Mouse (Mus musculus) megakaryocyte-erythroid progenitor cell, adult 5-6 weeks (primary cell): Measurements from ENCODE around the gene Tgtp2. TPM values are rescaled to one million over a fixed set of nuclear protein-coding genes. Genes with fewer than 3 reads are reported as not detected.

Experiments
- ATAC-seq: replicated peaks from 2 replicates; pipeline ENCODE4 v1.8.0; 2016; ENCODE audit warnings: mild to moderate bottlenecking, inconsistent platforms; ENCODE audit not compliant: severe bottlenecking, poor library complexity, low FRiP score, low TSS enrichment
- total RNA-seq, 2 experiments: library from RNA; stranded (forward) in 1 of 2; stranded (reverse) in 1 of 2; fragments of 200-1000, 215-1000 nt in 1 of 2; fragments of >200 nt in 1 of 2; fragmentation: Nextera tagmentation in 1 of 2; gene quantifications; 2 replicates each; pipeline ENCODE4 v1.2.3; 2014 to 2017

The Tgtp2 gene
- total RNA-seq (2014; fragmentation: Nextera tagmentation): 29.8 and 46.3 TPM in 2 replicates
- 234 and 352 TPM in 2 replicates for total RNA-seq (2017)

DNA sequence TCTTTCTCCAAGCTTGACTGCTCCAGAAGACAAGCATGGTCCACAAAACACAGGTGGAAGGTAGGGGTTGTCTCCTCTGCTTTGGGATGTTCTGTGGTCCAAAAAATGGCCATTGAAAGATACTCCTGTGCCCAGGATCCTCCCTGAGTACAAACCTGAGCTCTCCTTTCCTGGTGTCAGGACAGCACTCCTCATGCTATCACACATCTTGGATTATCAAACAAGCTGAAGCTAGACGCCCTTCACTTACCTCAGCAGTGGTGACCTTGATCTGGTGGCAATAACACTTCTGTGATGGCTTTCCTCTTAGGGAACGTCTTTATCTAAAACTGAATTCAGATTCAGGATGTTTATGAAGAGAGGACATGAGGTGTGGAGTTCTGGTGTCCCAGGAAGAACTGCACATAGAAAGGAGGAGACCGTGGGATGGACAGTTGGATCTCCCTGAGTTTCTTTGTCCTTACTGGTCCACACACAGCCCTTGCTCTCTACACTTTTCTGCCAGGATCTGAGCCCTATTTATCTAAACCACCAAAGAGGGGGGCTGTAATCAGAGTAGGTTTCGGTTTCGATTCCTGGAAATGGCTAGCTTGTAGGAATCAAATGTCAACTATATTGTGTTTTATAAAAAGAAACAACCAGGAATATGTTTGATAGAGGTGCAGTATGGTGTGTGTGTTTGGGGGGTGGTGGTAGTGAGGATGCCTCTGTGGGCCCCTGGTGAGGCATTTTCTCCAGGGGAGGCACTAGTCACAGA is at the start of gene Tgtp2:
Gene Tgtp2 (minus strand): TSS at position 494 of the 757 bp plus-strand sequence.
- ATAC-seq: peak; percentile 38

DNA sequence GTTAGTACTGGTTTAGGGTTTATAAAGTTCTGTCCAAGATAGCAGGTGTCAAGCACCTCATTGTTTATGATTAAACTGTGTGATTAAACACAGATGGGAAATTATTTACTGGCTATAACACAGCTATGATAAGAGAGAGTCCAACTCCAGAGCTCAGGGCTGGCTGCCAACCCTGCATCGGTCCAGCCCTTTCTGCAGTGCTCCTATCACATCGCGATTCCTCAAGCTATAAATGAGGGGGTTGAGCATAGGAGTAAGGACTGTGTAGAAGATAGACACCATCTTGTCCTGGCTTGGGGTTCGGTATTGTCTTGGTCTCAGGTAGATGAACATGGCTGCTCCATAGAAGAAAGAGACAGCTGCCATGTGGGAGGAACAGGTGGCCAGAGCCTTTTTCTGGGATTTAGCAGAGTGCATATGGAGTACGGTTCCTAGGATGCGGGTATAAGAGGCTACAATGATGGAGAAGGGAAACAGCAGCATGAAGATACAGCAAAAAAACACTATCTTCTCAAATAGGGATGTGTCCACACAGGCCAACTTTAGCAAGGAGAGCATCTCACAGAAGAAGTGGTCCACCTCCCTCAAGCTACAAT is 48.7 kb upstream of the Tgtp2 start:
- ATAC-seq: peak; percentile 78

DNA sequence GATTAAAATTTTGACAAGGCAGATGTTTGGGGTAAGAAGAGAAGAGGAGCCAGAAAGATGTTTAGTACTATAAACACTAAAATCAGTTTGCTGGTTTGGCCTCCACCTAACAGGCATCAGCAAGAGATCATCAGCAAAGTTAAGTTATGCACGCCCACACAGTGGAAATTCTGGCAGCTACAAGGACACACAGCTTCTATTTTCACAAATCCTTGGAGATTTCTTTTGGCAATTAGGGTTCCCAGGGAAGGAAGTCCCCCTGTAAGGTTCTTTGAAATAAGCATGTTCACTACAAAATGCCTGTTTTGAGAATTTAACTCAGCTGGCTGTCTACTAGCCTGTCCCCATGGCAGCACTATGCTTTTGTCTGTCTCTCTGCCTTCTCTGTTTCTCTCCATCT is 47.0 kb upstream of the Tgtp2 start:
- no peak for ATAC-seq

DNA sequence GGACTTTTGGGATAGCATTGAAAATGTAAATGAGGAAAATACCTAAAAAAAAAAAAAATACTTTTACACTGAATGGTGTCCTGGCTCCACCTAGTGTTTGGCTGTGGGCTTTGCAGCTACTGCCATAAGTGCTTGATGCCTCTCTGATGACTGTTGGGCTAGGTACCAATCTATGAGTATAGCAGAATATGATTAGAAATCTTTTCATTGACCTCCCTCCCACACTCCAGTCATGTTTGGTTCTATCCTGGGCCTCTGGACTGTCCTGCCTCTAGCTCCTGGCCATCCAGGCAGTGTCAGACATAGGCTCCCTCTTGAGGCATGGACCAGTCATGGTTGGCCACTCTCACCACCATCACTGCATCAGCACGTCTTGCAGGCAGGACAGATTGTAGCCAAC is 44.8 kb upstream of the Tgtp2 start:
- ATAC-seq: peak; percentile 72

DNA sequence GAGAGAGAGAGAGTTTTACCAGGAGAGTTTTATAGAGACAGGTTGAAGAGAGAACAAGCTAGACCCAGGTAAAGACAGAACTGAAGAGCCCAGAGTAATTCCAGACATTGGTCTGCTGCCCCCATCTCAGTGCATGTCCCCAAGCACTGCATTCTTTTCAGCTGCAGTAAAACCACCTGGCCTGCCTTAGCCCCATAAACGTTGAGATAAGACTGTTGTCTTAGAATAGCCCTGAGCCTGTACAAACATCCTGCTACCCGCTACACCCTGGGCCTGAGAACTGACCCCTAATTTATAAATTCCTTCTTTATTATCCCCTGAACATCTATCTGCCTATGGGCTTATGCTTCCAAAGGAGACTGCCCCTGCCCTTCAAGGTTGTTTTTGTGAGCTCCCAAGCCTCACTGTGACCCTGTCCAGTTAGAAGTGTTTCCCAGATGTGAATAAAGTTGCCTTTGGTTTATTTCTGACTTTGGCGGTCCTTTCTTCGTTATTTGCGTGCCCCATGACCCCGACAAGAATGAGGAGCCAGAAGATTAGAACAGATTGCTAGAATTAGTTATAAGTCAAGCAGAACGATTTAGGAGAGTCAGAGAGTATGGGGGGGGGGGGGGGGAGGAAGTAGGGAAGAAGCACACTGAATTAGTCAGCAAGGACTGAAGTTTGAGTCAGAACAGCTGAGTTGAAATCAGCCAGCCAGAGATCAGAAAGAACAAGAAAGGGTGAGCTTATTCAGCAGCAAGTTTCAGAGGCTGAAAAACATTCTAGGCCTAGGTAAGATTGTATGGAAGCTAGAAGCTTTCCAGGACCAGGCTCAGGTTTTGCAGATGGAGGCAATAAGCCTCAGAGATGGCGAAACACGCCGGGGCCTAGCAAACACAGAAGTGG is 43.9 kb upstream of the Tgtp2 start:
- no peak for ATAC-seq

DNA sequence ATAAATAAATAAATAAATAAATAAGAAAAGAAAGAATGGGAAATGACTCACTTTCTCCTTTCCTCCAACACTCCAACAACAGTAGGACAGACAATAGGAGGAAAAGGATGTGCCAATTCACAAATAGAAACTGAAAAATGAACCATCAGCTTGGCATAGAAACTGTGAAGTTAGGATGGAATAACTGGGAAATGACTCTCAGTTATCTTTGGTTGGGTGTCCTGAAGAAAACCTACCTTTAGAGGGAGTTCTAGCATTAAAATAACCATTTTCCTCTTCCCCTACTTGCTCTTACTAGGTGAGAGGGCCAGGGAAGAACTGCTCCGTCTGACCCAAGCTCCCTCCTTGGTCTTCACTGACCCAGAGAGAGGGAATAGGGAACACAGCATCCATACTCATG is 41.7 kb upstream of the Tgtp2 start:
- no peak for ATAC-seq

DNA sequence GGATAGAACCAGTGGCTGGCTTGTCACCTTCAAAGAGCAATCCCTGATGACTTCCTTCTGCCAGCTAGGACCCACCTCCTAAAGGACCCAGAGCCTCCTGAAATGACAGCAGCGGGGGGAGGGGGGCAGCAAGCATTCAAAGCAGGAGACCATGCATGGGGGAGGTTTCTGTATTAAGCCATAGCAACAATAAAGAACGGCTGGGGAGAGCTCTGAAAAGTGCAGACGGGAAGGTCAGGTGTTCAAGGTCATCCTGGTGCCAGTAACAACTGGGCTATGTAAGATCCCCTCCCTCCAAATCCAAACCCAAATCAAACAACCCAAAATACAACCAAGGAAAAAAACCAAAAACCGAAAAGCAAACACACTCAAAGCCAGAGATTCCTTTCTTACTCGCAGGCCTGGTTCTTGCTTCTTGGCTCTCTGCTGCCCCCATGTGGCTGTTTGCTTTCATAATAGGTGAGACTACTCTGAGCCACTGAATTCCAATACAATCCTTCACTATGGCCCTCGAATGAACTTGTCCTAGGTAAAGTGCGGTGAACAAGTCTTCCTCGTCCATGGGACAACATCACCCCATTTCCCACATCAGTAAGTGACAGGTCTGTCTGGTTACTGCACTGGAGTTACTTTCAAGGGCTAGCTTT is 39.2 kb upstream of the Tgtp2 start:
- peak; percentile 68 for ATAC-seq

DNA sequence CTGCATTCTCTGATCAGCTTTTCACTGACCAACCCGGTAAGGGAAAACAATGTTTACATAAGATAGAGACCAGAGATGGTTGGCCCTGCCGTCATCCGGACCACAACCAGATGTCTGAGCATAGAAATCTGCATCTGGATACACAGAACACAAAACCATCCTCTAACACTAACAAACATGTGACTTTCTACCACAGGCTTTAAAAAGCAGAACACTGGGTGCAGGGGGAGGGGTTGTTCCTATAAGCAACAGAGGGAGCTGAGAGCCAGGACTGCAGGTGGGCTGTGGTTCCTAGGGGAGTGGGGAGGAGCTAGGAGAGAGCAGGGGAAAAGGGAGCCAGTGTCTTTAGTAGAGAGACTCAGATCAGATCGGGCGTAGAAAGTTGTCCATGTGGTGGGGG is 37.5 kb upstream of the Tgtp2 start:
- ATAC-seq: no peak

DNA sequence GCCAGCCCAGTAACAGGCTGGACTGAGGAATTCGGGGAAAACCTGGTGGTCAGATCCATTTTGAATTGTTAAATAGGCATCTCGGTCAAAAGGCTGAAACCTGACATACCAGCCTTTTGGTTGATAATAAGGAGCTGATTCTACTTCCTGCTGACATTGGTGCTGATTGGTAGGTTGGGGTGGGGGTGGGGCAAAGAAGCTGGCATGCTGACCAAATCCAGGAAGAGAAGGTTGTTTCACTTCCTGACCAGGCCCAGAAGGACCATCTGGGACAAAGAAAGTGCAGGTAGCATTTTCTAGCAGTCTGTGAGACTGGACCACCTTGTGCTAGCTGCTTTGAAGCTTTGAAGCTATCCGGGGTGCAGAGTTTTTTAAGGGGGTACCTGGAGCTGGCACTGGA is 36.4 kb upstream of the Tgtp2 start:
- ATAC-seq: peak; percentile 58

DNA sequence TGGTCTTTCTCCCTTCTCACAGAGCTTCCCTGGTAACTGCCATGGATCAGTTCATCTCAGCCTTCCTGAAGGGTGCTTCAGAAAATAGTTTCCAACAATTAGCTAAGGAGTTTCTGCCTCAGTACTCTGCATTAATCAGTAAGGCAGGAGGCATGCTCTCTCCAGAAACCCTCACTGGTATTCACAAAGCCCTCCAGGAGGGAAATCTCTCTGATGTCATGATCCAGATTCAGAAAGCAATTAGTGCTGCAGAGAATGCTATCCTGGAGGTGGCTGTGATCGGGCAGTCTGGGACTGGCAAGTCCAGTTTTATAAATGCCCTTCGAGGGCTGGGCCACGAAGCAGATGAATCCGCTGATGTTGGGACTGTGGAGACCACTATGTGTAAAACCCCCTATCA is 31.4 kb upstream of the Tgtp2 start:
- no peak for ATAC-seq

DNA sequence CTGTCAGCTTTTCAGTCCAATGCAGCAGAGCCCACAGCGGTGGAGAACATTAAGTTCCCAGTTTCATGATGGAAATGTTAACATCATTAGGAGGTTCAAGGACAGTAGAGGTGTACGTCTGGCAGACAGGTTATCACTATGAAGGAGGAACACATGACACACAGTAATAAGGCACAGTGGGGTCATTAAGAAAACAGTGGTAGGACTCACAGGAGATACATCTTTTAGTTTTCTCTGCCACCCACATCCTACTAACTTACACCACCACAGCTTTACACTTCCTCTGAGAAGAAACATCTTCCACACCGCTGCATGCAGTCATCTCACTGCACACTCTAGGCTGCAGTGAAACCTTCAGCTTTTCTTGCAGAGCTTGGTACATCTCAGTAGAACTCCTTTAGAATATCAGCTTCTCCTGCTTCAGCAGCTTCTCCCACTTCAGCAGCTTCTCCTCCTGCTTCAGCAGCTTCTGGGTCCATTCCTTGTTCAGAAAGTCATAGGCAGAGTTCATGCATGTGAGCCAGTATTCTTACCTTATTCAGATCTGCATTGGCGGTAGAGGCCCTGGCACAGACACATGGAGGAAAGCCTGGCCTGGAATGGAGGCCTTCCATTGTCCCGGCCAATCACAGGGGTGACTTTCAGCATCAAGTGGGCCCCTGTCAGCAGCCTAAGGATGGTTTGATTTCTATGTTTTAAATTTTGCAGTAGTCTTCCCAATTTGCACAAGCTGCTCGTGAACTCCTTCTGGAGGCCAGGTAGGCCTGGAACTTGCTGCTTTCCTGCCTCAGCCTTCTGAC is 30.1 kb upstream of the Tgtp2 start:
- no peak for ATAC-seq

DNA sequence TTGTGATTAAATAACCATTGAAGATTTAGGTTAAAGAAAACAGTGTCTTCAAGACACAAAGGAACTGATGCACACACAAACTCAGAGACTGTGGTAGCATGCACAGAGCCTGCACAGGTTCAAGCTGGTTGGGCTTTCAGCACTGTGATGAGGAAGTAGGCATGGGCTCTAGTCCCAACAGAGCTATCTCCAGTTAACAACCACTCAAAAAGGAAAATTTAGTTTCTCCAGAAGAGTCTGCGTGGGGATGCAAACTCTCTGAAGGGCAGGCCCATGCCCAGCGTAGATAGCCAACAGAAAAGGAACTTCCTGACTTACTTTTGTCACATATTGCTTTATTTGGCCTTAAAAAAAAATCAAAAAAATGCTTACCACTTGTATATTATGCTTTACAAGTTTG is 28.8 kb upstream of the Tgtp2 start:
- ATAC-seq: no peak

DNA sequence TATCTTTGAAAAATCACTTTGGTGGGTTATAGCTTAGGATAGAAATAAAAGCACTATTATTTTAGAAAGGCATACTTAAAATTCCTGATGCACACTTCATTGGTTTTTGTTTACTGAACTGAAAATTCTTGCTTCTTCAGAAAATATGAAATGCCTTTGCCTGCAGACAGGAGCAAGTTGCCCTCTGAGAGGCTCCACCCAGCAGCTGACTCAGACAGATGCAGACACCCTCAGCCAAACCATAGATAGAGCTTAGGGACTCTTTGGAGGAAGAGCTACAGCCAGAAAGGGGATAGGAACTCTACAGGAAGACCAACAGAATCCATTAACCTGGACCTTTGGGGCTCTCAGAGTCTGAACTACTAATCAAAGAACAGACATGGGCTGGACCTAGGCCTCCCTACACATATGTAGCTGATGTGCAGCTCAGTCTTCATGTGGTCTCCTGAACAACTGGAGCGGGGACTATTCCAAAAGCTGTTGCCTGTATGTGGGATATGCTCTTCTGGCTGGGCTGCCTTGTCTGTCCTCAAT is 28.1 kb upstream of the Tgtp2 start:
- ATAC-seq: no peak

DNA sequence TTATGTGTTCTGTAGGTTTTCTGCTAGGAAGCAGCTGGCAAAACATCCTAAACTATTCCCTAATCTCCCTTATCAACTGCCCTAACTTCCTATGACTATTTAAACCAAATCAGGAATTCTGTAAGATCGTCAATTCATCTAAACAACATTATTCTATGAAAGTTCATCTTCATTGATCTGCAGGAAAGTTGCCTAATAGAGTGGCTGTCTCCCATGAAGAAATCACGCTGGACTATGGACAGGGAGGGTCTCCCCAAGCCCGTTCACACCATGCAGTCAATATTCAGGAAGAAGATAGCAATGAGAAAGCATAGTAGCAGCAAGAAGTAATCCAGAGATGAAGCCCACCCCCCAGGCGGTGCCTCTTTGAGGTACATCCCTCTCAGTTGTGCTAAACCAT is 27.2 kb upstream of the Tgtp2 start:
- no peak for ATAC-seq

DNA sequence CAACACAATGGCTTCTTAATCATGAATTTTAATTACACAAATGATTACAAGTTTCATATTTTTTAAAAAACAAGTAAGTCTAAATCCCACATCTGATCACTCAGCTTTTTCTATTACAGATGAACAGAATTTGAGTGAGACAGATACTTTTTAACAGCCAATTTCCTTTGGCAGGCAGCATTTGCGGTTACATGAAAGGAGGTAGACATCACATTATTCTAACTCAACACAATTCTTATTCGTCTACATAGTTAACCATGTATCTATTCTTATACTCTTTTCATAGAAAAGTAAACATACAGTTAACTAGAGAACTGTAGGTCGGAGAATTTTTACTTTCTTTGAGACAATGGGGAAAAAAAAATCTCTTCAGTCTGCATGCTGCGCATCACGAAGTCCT is 26.5 kb upstream of the Tgtp2 start:
- no peak for ATAC-seq

DNA sequence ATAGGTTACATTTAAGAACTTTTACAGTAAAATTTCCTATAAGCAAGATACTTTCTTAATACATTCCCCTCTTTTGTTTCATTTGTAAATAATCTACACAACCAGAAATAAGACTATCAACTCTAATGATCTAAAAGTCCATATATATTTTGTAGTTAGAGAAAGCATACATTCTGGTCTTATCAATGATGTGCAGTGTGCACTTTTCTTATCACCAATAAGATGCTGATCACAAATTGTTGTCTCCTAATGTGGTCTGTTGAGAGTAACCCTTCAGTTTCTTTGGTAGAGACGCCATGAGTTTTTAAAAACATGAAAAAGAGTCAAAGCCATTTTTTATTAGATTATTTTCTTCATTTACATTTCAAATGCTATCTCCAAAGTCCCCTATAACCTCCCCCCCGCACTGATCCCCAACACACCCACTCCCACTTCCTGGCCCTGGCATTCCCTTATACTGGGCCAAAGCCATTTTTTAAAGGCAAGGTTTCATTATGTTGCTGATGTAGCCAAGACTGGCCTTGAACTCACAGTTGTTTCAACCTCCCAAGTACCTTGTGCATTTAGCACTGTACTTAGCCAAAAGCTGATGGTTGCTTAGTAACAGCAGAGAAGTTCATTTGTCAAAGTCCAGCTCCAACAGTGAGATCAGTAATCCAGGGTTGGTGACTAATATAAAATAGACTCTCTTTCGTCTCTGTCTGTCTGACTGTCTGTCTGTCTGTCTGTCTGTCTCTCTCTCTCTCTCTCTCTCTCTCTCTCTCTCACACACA is 25.9 kb upstream of the Tgtp2 start:
- no peak for ATAC-seq

DNA sequence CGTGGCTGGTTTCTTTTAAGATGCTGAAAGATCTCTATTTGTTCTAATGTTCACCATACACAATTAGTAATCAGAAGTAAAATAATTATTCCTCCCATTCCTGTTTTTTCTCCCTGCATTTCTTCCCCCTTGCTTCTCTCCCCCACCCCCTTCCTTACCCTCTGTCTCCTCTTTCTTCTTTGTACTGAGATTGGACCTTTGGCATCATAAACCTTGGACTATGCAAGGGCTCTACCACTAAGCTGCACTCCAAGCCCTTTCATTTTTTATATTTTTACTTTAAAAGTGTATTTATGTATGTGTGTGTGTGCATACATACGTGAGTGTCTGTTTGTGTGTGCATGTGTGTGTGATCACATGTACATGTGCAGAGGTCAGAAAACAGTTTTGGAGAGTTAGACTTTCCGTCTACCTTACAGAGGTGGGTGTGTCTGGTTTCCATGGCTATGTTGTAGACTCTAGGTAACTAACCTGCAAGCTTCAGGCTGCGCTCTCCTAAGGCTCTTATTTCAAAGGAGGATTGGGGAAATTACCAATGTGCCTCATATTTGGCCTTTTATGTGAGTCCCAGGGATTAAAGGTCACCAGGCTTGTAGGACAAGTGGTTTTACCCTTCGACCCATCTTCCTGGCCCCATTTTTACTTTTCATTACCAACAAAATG is 25.1 kb upstream of the Tgtp2 start:
- ATAC-seq: no peak
